Mouse (Mus musculus): ENCODE measurements around the gene Zfp526.

- TF ChIP-seq CTCF (IDR thresholded peaks at IDR 0.05; ENCODE audit: extremely low read depth, insufficient read depth, low read length) (no peak), POLR2A (IDR thresholded peaks at IDR 0.05; ENCODE audit: extremely low read depth, insufficient read depth, low read length) (peak; percentile 22; the same call in 1 of the 2 replicates)
Observed at GRCm38 (mm10) chr7:25248018-25248647, 26.9 kb downstream of the Zfp526 start.
